Mouse (Mus musculus) stomach, embryonic 16.5 days (tissue): ENCODE results near the gene Rps6kb2. TPM values are rescaled to one million over a fixed set of nuclear protein-coding genes. Genes with fewer than 3 reads are reported as not detected.
"Not testable (repeated sequence)": the region's sequence is repeated elsewhere in the genome, so short reads cannot be mapped to it uniquely, and the experiment has no call there.

Source experiments
- ATAC-seq: fragments of 200-750 bp; cut with Nextera tagmentation; 2 replicates; pipeline ENCODE4 v1.8.0; 2017; ENCODE audit warnings: moderate number of reproducible peaks, moderate TSS enrichment; ENCODE audit not compliant: insufficient read depth, low FRiP score
- H3K27ac ChIP-seq: fragments of 300-500 bp; sonication (generic); 2 replicates; pipeline ENCODE4 v1.5.1; 2014; ENCODE audit warnings: low read length
- H3K27me3 ChIP-seq: fragments of 300-500 bp; sonication (generic); 2 replicates; pipeline ENCODE4 v1.6.1; 2014; ENCODE audit warnings: low read length, control low read depth, mixed read lengths; ENCODE audit not compliant: control insufficient read depth, insufficient read depth
- H3K36me3 ChIP-seq: fragments of 300-500 bp; sonication (generic); 2 replicates; pipeline ENCODE4 v1.6.1; 2014; ENCODE audit warnings: low read length; ENCODE audit not compliant: control insufficient read depth, insufficient read depth
- H3K4me1 ChIP-seq: fragments of 300-500 bp; sonication (generic); 2 replicates; pipeline ENCODE4 v1.6.1; 2014; ENCODE audit warnings: low read length, control low read depth, mixed read lengths; ENCODE audit not compliant: control insufficient read depth, insufficient read depth
- H3K4me2 ChIP-seq: fragments of 300-500 bp; sonication (generic); 2 replicates; pipeline ENCODE4 v1.6.1; 2014; ENCODE audit warnings: low read depth, low read length, mixed read lengths
- H3K4me3 ChIP-seq: fragments of 300-500 bp; sonication (generic); replicated peaks from 2 replicates; pipeline ENCODE4 v1.5.1; 2014; ENCODE audit warnings: mild to moderate bottlenecking, low read length
- H3K9ac ChIP-seq: fragments of 300-500 bp; sonication (generic); 2 replicates; pipeline ENCODE4 v1.6.1; 2014; ENCODE audit warnings: low read length
- H3K9me3 ChIP-seq: fragments of 300-500 bp; sonication (generic); replicated peaks from 2 replicates; pipeline ENCODE4 v1.6.1; 2016; ENCODE audit warnings: low read length, control low read depth; ENCODE audit not compliant: control insufficient read depth
- WGBS: fragments of 180-500 bp; shearing (Covaris S2); extraction: QIAGEN DNeasy Blood & Tissue Kit; methylation state at CpG from one replicate; pipeline ENCODE4 v1.1.7; 2014; 5-methylcytosine and 5-hydroxymethylcytosine counted together
- polyA plus RNA-seq: library from polyadenylated mRNA; unstranded; fragments of >200 nt; fragmentation: Nextera tagmentation; extraction: Ambion mirVana; gene quantifications from 2 replicates; pipeline ENCODE4 v1.2.1, GENCODE M21; 2015

The Rps6kb2 gene
- polyA plus RNA-seq, 1 experiment from 2014 or later: 50.2 TPM

- H3K4me2 ChIP-seq: no peak within 1 kb of the TSS
- H3K4me1 ChIP-seq: no peaks in the 10 kb centered on the region
- H3K9me3 ChIP-seq: no peaks in the 10 kb centered on the region
Observed at GRCm38 (mm10) chr19:4139446-4139845, 23.7 kb downstream of the Rps6kb2 start, which contains the start of gene Gpr152. Gene Gpr152, plus strand, starts transcription at chr19:4139787.

GRCm38 (mm10) chr19:4137913-4138312 is 25.2 kb downstream of the Rps6kb2 start:
- Histone ChIP-seq H3K4me1 (no peaks in the 10 kb centered on the region), H3K27ac (no peak overlapping the region), H3K9me3 (no peaks in the 10 kb centered on the region), H3K4me3 (no peak overlapping the region), H3K4me2 (no peak overlapping the region), H3K36me3 (peaks cover under 1% of the 10 kb centered on the region; the same call in 1 of the 2 replicates), H3K9ac (no peak overlapping the region), H3K27me3 (no peaks in the 10 kb centered on the region)
- no peak for ATAC-seq
- WGBS: 77% methylated on average over 5 of the region's 5 CpGs

More at GRCm38 (mm10) chr19:4139446-4139845, 23.7 kb downstream of the Rps6kb2 start, which contains the start of gene Gpr152:
- H3K36me3 ChIP-seq: no peaks in the 10 kb centered on the region
- WGBS: 78% methylated on average over 2 of the region's 2 CpGs
- H3K4me3 ChIP-seq: no peak within 1 kb of the TSS
- H3K9ac ChIP-seq: no peak within 1 kb of the TSS
- no peaks in the 10 kb centered on the region for H3K27me3 ChIP-seq
- no peak for ATAC-seq
- no peak within 1 kb of the TSS for H3K27ac ChIP-seq

- Histone ChIP-seq H3K4me1 (no peaks in the 10 kb centered on the region), H3K4me3 (no peak overlapping the region), H3K27me3 (no peaks in the 10 kb centered on the region), H3K4me2 (no peak overlapping the region), H3K9ac (no peak overlapping the region), H3K36me3 (peaks cover 11% of the 10 kb centered on the region), H3K9me3 (no peaks in the 10 kb centered on the region), H3K27ac (no peak overlapping the region)
- no peak for ATAC-seq
- WGBS: 76% methylated on average over 5 of the region's 5 CpGs
Observed at GRCm38 (mm10) chr19:4136463-4136862, 26.7 kb downstream of the Rps6kb2 start.

- H3K27me3 ChIP-seq, H3K27ac ChIP-seq, H3K4me3 ChIP-seq, H3K4me1 ChIP-seq, H3K9ac ChIP-seq, ATAC-seq, H3K4me2 ChIP-seq, H3K9me3 ChIP-seq: not testable (repeated sequence)
- 24% methylated on average over 8 of the region's 8 CpGs for WGBS
- peaks cover 16% of the 10 kb centered on the region for H3K36me3 ChIP-seq
Observed at GRCm38 (mm10) chr19:4135963-4136345, 27.2 kb downstream of the Rps6kb2 start.

- not testable (repeated sequence) for ATAC-seq
Observed at GRCm38 (mm10) chr19:4135229-4135962, 27.8 kb downstream of the Rps6kb2 start.

GRCm38 (mm10) chr19:4134354-4134753 is 28.8 kb downstream of the Rps6kb2 start:
- no peak overlapping the region for H3K9ac ChIP-seq
- H3K27me3 ChIP-seq: no peaks in the 10 kb centered on the region
- 89% methylated on average over 4 of the region's 4 CpGs for WGBS
- H3K9me3 ChIP-seq: no peaks in the 10 kb centered on the region
- H3K4me2 ChIP-seq: no peak overlapping the region
- no peaks in the 10 kb centered on the region for H3K4me1 ChIP-seq
- H3K4me3 ChIP-seq: no peak overlapping the region
- H3K27ac ChIP-seq: no peak overlapping the region
- peaks cover 23% of the 10 kb centered on the region for H3K36me3 ChIP-seq
- no peak for ATAC-seq

More at GRCm38 (mm10) chr19:4135229-4135962, 27.8 kb downstream of the Rps6kb2 start:
- H3K9ac ChIP-seq, H3K4me1 ChIP-seq, H3K27ac ChIP-seq, H3K9me3 ChIP-seq, H3K4me3 ChIP-seq, H3K27me3 ChIP-seq, H3K4me2 ChIP-seq: not testable (repeated sequence)
- WGBS: 76% methylated on average over 6 of the region's 6 CpGs
- H3K36me3 ChIP-seq: peaks cover 17% of the 10 kb centered on the region

GRCm38 (mm10) chr19:4131768-4132167 is 31.4 kb downstream of the Rps6kb2 start:
- Histone ChIP-seq H3K27ac (no peak overlapping the region), H3K4me2 (no peak overlapping the region), H3K9me3 (no peaks in the 10 kb centered on the region), H3K36me3 (peaks cover 28% of the 10 kb centered on the region), H3K27me3 (no peaks in the 10 kb centered on the region), H3K4me1 (peaks cover 3% of the 10 kb centered on the region), H3K4me3 (no peak overlapping the region), H3K9ac (no peak overlapping the region)
- no peak for ATAC-seq
- WGBS: 82% methylated on average over 2 of the region's 2 CpGs

- 83% methylated on average over 5 of the region's 5 CpGs for WGBS
- ATAC-seq: no peak
- no peak overlapping the region for H3K4me2 ChIP-seq
- H3K4me3 ChIP-seq: no peak overlapping the region
- no peak overlapping the region for H3K9ac ChIP-seq
- no peaks in the 10 kb centered on the region for H3K27me3 ChIP-seq
- H3K36me3 ChIP-seq: peaks cover 28% of the 10 kb centered on the region
- no peaks in the 10 kb centered on the region for H3K9me3 ChIP-seq
- H3K4me1 ChIP-seq: peaks cover 7% of the 10 kb centered on the region
- no peak overlapping the region for H3K27ac ChIP-seq
Observed at GRCm38 (mm10) chr19:4131075-4131474, 32.1 kb downstream of the Rps6kb2 start.

GRCm38 (mm10) chr19:4130106-4130505 is 33.0 kb downstream of the Rps6kb2 start:
- no peak overlapping the region for H3K27ac ChIP-seq
- no peak overlapping the region for H3K9ac ChIP-seq
- H3K27me3 ChIP-seq: no peaks in the 10 kb centered on the region
- H3K9me3 ChIP-seq: no peaks in the 10 kb centered on the region
- peaks cover 7% of the 10 kb centered on the region for H3K4me1 ChIP-seq
- no peak overlapping the region for H3K4me3 ChIP-seq
- H3K36me3 ChIP-seq: peaks cover 28% of the 10 kb centered on the region
- no peak overlapping the region for H3K4me2 ChIP-seq
- WGBS: 83% methylated on average over 4 of the region's 4 CpGs
- ATAC-seq: no peak
